Mouse (Mus musculus): Measurements from ENCODE around the gene Pkp4.

Pkp4 gene

DNA sequence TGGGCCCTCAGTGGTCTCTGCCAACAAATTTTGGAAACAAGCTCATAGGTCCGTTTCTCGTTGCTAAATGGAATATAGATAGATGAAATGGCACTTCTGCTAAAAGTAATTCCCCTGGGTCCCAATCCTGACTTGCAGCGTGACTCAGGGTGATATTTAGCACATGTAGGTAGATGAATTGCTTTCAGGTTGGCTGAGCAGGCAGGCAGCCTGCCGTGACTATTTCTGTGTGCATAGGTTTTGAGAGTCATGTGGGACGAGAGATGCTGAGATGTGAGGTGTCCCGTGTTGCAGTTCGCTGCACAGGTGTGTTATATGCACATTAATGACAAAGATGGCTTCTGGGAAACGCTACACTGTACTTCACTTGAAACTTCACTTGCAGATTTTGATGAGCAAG, 111.2 kb downstream of the Pkp4 start:
- no peak for DNase-seq (ENCODE audit: low spot score in 2 of 2)

- no peak for DNase-seq (ENCODE audit: low spot score in 2 of 2)
These were observed 112.1 kb downstream of the Pkp4 start for GRCm38 (mm10) chr2:59272713-59273112.

GRCm38 (mm10) chr2:59280914-59281562, 120.4 kb downstream of the Pkp4 start:
- no peak for DNase-seq (ENCODE audit: low spot score in 2 of 2)

GRCm38 (mm10) chr2:59282966-59283365, 122.3 kb downstream of the Pkp4 start:
- no peak for DNase-seq (ENCODE audit: low spot score in 2 of 2)

DNA sequence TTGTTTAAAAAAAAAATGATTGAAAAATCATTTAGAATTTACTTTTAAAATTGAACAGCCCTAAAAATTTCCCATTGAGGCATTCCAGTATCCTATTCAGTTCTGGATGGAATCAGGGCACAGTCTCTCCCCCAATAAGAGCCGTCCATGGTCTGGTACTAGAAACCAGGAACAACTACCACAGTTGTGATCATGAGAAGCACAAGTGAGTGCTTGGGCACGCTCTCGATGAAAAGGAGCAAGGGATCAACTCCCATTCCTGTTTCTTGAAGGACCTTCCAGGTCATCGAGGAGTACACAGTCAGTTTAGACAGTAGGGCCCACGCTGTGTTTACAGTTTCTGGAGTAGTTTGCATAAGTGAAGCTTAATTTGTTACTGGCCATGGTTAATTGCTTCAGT, 123.6 kb downstream of the Pkp4 start:
- DNase-seq (ENCODE audit: low spot score in 2 of 2) = no peak

DNA sequence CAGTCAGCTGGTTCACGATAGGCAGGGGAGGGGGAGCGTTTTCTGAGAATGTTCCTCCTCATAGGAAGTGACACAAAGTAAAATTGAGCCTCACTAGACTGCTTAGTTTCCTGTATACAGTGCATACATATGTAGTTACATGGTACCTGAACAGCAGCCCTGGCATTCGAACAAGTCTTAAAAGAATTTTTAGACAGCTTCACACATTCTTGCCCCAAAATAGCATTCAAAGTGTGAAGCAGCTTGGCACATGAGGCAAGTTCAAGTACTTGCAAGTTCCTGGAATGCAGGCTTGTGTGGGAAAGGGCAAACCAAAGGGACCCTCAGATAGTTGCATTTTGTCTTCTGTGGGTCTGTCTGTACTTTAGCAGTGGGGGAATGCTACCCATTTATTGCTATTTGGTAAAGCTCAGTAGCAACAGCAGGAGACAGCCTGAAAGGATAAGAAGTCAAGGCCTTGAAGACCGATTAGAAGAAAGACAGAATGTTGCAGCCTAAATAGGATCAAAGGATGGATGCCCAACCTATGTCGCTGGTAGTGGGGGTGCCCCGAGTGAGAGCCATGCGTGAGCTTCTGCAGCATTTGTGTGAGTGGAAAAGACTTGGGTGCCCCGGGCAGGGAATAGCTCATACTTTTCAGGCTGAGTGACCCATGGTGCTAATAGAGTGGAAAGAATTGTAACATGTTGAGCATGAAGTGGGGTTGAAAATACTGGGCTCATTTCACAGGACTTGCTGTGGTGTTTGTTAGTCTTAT, 124.3 kb downstream of the Pkp4 start:
- no peak for DNase-seq (ENCODE audit: low spot score in 2 of 2)

DNA sequence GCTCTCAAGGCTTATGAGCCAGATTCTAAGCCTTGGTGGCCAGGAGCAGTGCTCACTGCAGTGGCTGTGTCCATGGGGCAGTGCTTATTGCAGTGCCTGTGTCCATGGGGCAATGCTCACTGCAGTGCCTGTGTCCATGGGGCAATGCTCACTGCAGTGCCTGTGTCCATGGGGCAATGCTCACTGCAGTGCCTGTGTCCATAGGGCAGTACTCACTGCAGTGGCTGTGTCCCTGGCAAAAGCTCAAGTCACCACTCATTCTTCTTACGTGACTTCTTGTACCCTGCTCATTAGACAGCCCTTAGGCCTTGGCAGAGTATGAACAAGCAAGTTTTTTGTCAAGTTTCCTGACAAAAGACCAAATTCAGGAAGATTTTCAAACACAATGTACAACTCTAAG, 124.9 kb downstream of the Pkp4 start:
- no peak for DNase-seq (ENCODE audit: low spot score in 2 of 2)

- DNase-seq (ENCODE audit: low spot score in 2 of 2) = peak; percentile 80 to 81
These were observed 125.6 kb downstream of the Pkp4 start for GRCm38 (mm10) chr2:59286247-59286646.

- DNase-seq (ENCODE audit: low spot score in 2 of 2) = peak in 1 of 2 experiments; percentile 9
These were observed 127.0 kb downstream of the Pkp4 start for GRCm38 (mm10) chr2:59287630-59288029.

DNA sequence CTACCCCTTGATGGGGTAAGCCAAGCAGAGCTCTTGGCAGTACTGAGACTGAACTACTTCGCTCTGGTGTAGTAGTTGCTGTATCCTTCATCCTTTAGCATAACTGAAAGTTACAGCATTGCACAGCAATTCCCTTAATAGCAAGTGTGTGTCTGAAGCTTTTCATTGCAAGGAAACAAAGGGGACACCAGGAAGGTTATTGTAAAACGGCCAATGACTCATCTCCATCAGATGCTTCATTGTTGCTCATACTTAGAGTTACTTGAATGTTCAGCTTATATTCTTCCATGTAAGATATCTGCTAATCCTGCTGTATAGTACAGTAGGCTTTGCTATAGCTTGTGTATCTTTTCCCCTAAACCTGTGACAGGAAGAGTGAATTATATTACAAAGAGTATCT, 128.8 kb downstream of the Pkp4 start:
- DNase-seq (ENCODE audit: low spot score in 2 of 2) = no peak

GRCm38 (mm10) chr2:59290391-59290790, 129.7 kb downstream of the Pkp4 start:
- peak in 1 of 2 experiments; percentile 5 for DNase-seq (ENCODE audit: low spot score in 2 of 2)

- no peak for DNase-seq (ENCODE audit: low spot score in 2 of 2)
These were observed 139.2 kb downstream of the Pkp4 start for GRCm38 (mm10) chr2:59299831-59300230.

DNA sequence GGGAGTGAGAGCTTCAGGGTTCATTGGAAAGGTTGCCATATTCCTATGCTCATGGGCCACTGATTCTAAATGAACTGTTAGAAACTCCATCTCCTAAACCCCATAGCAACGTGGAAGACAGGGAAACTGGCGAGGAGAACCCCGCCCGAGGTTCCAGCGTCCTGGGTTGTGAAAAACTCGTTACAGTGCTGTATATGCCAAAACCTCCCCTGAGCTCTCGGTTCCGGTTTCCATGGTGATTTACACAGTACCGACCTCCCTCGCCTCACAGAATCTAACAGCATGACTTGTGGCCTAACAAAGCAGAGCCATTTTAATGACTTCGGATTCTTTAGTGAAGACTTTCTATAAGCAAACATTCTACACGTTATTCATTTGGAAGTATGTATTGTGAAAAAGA, 141.0 kb downstream of the Pkp4 start:
- DNase-seq (ENCODE audit: low spot score in 2 of 2) = peak; percentile 34 to 51

DNA sequence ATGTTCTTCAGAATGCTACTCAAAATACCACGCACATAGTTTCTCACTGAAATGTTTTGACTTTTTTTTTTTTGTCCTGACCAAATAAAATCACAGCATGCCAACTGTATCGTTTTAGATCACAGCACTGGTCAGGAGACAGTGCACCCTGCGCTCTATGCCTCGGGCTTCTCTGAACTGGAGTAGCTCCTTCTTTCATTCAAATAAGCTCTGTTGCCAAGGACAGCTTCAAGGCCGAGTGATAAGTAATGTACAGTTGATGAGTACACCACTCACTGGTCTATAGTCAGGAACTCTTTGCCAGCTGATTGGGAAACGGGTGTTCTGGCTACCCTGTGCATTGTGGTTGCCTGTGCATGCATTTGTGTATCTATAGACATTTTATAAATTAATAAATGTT, 141.8 kb downstream of the Pkp4 start:
- no peak for DNase-seq (ENCODE audit: low spot score in 2 of 2)

GRCm38 (mm10) chr2:59303530-59304063, 142.9 kb downstream of the Pkp4 start:
- DNase-seq (ENCODE audit: low spot score in 2 of 2) = no peak

- no peak for DNase-seq (ENCODE audit: low spot score in 2 of 2)
These were observed 146.7 kb downstream of the Pkp4 start for GRCm38 (mm10) chr2:59307302-59307701.

GRCm38 (mm10) chr2:59308055-59308454, 147.4 kb downstream of the Pkp4 start:
- DNase-seq (ENCODE audit: low spot score in 2 of 2) = no peak

GRCm38 (mm10) chr2:59313293-59313692, 152.6 kb downstream of the Pkp4 start:
- no peak for DNase-seq (ENCODE audit: low spot score in 2 of 2)

GRCm38 (mm10) chr2:59318631-59319030, 158.0 kb downstream of the Pkp4 start:
- no peak for DNase-seq (ENCODE audit: low spot score in 2 of 2)

DNA sequence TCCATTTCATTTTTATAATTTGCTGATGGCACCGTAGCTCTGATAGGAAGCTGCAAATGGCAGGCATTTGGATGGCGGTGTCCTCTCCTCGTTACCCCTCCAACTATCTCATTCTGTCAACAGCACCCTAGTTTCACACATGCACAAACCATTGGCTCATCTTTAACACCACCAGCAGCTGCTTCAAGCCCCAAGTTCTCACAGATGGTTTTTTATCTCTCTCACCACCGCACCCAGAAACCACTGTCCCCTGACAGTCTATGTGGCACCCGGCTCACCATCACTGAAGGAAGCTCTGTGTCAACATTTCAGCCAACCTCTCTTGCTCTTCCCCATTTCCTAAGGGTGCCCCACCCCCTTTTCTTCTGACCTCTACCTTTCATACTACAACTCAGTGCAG, 167.3 kb downstream of the Pkp4 start:
- no peak for DNase-seq (ENCODE audit: low spot score in 2 of 2)

DNA sequence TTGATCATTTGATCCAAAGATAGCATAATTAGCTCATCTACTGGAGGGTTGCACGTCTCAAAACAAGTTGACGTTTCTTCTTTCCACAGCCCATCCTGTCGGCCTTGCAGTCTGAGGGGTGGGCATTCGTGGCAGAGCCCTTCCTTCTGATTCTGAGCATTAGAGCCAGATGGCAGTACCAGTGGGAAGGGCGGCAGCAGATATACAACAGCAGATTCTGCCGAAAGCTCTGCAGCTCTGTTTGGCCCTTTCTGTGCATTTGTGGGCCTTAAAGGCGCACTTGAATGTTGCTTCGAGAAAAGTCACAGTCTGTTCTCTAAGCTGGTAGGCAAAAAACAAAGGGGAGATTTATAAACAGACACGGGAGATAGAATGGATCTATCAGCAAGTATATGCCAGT, 170.4 kb downstream of the Pkp4 start:
- DNase-seq (ENCODE audit: low spot score in 2 of 2) = no peak

- DNase-seq (ENCODE audit: low spot score in 2 of 2) = no peak
These were observed 171.9 kb downstream of the Pkp4 start for GRCm38 (mm10) chr2:59332523-59332922.

DNA sequence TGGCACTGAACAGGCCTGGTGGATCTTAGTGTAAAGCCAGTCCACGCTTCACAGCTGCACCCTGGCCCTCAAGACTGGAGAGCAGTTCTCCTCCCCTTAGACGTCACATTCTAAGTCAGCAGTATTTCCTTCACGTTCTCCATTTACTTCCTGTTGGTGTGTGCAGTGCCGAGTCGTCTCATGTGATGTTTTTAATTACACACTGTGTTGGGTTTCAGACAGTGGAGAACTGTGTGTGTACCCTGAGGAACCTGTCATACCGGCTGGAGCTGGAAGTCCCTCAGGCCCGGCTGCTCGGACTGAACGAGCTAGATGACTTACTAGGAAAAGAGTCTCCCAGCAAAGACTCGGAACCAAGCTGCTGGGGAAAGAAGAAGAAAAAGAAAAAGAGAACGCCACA, 177.9 kb downstream of the Pkp4 start:
- DNase-seq (ENCODE audit: low spot score in 2 of 2) = no peak

Measured in right cerebral cortex, postnatal 10 days (tissue).